Mouse (Mus musculus) adrenal gland, adult 8-10 months (tissue): ENCODE measurements around the gene Il6ra. TPM values are rescaled to one million over a fixed set of nuclear protein-coding genes. Genes with fewer than 3 reads are reported as not detected.

Experiments
- DNase-seq: peaks from one replicate; pipeline ENCODE4 v3.0.0; 2022
- total RNA-seq, 4 experiments: library from RNA; stranded (reverse); gene quantifications; 2 replicates each; pipeline ENCODE4 v1.2.4; 2022

Il6ra gene
- total RNA-seq, result 10 to 100 TPM in 2 of 4 experiments, 1 to 10 TPM in 2; 6.7 to 13.4 (median 10.1) TPM

DNA sequence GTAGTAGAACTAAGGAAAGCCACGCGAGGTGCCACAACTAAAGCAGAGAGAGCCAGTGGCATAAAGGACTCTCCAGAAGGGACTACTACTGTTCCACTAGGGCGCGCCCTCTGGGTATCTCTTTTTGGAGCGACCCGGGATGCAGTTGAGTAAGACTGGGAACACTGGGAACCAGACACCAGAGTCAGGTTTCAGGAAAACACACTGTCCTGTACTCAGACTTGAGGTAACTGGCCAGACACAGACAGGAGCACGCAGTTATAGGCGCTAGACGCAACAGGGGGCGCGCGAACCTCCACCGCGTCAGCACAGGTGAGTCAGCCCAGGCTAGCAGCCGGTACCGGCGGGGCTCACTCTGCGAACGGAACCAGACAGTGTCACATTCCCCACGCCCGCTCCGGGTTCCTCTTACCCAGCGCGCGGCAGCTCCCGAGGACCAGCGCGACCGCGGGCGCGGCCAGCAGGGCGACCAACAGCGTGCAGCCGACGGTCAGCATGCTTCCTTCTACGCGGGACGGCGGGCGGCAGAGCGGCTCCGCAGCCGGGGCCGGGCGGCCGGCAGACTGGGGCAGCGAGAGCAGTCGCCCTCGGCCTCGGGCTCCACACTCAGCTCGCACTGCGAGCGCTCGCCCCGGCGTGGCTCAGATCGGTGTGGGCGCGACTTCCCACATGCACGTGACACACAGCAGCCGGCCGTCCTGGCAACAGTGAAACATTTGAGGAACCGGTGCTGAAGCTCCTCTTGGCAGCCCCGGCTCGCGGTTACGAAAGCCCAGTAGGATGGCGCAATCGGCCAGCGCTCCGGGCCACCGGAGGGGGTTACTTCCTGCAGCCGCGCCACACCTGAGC, at the start of gene Il6ra:
Il6ra (minus strand) TSS at position 654 of the 849 bp plus-strand sequence.
- peak; percentile 90 for DNase-seq

DNA sequence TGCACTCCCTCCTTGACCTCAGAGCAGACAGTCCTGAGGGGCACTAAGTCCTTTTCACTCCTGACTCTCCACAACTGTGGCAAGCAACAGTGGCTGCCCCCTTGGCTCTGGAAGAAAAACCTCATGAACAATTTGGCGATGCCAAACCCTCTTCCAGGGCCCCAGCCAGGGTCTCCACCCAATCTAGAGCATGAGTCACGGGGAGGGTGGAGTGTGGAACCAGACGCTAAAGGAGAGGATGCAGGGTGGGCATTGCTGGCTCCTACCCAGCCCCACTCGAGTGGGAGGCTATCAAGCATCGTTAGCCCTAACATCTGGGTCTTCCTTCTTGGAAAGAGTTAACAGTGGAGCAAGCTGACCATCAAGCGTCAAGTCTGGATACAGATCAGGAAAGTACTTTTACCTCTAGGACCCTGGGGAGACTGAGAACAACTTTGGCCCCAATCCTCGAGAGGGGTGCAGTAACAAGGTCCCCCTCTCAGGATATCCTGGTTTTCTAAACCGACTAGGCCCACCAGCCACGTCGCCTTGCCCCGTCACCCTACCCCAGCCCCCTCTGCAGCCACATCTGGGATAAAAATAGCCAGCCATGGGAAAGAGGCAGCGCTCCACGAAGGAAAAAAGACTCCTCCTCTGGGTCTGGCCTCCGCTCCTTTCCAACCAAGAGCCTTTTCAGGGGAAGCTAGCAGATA, 49.2 kb upstream of the Il6ra start:
- DNase-seq, result no peak

DNA sequence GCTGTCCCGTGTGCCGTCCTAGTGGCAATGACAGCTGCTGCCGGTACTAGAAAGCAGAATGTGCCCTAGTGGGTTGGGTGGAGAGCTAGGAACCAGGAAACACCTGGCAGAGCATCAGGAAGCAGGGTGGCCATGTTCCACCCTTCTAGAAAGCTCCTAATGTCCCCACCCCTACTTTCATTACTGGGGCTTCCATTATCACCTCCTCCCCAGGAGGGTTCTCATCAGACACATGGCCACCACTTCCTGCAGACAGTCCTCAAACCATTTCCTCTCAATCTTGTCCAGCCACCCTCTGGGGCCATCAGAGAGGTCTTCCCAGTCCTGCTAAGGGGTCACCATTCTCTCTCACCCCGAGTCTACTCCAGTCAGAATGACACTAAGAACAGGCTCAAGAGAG, 48.4 kb upstream of the Il6ra start:
- no peak for DNase-seq

DNA sequence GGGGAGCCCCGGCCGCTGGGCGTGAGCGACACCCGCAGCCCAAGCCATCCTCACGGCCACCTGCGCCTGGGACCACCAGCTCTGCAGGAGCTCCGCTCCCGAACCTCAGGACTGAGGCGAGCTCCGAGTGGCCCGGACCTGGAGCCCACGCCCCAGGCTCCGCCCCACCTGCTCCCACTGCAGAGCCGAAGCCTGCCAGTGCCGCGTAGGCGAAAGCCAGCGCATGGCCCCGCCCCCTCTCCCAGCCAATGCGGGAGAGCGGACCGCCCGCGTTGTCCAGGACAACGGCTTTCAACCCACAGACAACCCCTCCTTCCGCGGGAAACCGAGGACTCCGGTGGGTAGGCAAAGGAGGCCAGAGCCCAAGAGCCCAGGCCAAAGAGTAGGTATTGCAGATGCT, 47.5 kb upstream of the Il6ra start:
- peak; percentile 90 for DNase-seq

DNA sequence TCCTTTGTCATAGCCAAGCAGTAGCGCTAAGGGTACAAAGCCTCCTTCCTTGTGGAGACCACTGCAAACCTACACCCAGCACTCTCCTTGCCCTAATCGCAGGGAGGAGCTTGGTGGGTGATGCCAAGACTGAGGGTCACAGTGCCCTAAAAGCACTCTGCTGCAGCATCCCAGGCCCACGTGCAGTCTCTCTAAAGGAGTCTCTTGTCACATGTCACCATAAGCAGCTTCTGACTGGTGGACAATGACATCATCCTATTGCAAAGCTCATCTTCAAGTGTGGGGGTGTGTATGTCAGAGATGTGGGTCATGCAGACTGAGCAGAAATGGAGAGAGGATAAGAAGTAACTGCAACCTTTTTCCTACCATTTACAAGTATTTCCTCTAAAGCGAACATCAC, 46.4 kb upstream of the Il6ra start:
- DNase-seq, result no peak

DNA sequence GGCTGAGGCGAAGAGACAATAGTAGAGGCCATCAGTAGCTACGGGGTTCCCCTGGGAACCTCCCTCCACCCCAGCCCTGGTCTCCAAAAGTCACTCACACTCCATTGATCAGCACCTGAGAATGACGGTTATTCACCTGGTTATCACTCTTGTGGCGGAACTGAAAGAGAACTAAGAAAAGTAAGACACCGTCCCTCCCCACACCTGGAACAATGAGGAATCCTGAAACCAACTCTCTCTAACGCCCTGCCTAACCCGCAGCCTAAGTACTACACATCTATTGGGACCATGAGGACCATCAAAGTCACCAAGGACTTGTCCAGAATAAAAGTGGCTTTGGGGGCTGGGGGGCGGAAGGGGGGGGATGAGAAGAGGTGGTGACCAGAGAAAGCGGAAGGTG, 44.9 kb upstream of the Il6ra start:
- no peak for DNase-seq

DNA sequence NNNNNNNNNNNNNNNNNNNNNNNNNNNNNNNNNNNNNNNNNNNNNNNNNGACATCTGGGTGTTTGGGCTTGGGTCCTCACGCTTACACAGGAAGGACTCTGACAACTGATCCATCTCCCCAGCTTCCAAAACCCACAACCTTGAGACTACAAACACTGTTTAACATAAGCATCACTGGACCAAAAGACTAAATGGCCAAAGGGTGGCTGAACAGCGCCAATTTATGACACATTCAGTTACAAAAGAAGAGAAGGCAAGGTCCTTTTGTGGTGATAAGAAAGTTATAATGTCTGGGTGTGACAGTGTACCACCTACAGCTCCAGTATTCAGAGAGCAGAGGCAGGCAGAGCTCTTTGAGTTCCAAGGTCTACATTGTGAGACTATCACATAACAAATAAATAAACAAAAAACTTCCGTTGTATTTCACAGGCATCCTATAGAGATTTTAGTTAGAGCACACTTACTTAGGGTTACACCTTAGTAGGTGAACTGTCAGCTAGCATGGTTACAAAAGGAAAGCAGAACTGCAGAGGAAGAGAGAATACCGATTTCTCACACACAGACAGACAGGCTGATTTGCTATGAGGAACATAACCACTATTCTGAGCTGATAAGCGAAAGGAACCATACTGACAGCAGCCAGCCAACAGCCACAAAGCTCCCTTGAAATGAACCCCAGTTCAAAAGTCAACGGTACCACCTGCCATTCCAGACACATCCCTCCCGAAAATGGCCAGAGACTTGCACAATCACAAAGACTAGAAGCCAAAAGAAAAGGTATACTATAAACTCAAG, 43.4 kb upstream of the Il6ra start:
- DNase-seq, result no peak

DNA sequence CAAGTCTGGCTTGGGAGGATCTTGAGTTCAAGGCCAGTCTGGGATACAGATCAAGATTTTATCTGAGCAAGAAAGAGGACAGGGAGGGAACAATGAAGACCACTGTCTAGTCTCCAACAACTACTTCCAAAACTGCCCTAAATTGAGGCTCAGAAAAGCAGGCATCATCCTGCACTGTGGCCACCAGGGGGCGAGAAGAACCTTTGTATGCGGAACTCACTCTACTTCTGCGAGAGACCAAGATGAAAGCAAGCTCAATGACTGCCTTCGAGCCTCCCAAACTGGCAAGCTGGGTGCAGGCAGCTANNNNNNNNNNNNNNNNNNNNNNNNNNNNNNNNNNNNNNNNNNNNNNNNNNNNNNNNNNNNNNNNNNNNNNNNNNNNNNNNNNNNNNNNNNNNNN, 40.4 kb upstream of the Il6ra start:
- DNase-seq, result no peak

DNA sequence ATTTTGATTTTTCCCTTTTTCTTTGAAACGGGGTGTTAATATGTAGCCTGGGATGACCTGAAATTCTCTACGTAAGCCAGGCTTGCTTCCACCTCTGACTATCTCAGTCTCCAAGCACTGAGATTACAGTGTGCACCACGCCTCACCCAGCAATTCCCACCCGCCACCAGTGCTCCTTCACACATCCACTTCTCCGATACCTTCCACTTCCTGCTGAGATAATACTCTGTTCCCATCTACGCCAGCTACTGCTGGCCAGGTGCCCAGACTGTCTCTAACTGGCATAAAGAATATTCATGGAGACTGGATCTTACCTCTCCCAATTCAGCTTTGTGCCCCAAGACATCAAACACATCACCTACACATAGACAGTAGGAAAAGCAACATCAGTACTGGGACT, 35.7 kb upstream of the Il6ra start:
- no peak for DNase-seq

DNA sequence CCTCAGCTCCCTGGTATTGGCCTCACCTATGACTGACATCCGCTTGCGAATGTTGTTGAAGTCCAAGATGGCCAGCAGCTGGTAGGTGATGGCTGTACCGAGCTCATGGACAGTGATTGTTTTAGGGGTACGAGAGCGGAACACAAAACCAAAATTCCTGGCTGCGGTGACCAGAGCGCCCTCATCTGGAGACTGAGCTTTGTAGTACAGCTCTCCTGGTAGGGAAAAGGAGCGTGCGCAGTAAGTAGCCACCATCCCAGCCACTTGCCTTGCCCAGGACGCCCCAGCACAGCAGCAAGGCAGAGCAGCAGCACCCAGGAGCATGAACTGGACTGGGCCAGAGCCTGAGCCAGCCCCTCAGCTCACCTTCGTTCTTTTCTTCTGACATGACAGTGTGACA, 35.0 kb upstream of the Il6ra start:
- no peak for DNase-seq

DNA sequence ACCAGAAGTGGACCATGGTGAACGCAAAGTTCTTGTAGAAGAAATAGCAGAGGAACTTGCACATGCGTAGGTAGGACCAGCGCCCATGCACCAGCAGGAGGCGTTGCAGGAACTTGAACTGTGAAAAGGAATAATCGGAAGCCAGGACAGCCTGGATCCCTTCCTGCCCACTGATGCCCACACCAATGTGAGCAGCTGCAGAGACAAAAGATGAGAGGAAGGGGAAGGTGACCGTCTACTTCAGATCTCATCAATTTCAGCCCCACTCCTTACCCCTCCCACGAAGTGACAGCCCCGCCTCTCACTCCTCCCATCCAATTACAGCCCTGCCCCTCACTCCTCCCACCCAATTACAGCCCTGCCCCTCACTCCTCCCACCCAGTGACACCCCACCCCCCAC, 32.0 kb upstream of the Il6ra start:
- DNase-seq, result no peak

DNA sequence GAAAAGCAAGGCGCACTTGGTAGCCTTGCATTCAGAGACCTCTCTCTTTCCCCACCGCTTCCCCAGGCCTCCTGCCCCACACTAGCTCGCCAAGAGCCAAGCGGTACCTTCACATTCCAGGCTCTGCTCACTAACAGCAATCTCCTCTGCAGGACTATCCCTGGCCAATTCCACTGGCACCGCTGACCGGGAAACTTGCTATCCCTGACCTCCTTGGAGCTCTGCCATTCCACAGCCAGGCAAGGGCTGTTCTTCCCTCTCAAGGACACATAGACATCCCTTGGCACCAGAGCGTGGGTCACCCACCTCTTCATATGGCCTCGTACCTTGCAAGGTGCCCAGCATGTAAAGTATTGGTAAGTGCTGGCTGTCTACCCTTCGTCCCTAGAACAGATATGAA, 29.9 kb upstream of the Il6ra start:
- peak; percentile 62 for DNase-seq

DNA sequence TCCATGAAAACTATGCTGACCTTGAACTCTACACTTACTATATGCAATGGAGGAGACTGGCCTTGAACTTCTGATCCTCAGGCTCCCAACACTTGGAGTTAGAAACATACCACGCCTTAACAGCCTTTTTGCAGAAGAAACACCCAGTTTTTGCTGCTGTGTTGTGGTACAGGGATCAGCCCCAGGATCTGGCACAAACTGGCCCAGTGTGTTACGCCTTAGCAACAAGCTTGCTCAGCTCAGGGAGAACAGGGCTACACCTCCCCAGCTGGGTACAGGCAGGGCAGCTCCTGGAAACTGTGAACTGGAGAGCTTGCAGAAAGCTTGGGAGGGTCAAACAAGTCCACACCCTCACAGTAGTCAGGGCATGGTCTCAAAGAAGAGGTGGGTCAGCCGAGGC, 23.5 kb upstream of the Il6ra start:
- DNase-seq, result no peak

DNA sequence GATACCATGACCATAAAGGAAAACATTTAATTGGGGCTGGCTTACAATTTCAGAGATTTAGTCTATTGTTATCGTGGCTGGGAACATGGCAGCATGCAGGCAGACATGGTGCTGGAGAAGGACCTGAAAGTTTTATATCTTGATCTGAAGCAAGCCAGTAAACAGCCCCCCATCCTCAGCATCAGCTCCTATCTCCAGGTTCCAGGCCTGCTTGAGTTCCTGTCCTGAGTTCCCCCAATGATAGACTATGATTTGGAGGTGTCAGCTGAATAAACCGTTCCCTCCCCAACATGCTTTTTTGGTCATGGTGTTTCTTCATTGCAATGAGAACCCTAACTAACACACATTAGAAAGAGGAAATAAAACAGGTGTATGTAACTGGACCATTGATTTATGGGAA, 19.9 kb upstream of the Il6ra start:
- no peak for DNase-seq

DNA sequence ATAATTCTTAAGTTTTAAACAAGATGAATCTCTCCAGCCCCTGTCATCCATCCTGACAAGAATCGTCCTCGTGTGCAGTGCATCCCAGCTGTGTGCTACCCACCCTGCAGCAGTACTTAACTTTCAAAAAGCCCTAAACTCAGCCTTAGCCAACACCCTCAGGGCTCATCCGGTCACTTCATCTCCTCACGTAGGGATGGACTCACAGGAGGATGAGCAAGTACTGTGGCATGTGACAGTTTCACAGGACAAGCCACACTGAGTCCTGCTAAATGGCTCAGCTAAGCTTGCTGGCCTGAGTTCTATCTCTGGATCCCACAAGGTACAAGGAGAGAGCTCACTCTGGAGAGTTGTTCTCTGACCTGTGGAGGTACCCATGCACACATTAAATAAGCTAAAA, 16.0 kb upstream of the Il6ra start:
- no peak for DNase-seq

DNA sequence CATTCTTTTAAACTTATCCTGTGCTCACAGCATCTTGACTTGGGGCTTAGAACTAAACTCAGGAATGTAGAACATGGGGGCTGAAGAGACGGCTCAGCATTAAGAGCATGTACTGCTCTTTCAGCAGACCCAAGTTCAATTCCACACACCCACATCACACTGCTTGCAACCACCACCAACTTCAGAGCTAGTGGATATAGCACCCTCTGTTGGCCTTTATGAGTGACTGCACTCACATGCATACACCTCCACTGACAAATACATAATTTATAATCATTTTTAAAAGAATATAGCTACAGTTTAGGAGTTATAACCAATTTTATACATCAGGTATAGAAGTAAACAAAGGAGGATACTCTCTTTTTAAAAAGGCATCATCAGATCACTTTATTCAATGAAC, 13.4 kb upstream of the Il6ra start:
- no peak for DNase-seq

DNA sequence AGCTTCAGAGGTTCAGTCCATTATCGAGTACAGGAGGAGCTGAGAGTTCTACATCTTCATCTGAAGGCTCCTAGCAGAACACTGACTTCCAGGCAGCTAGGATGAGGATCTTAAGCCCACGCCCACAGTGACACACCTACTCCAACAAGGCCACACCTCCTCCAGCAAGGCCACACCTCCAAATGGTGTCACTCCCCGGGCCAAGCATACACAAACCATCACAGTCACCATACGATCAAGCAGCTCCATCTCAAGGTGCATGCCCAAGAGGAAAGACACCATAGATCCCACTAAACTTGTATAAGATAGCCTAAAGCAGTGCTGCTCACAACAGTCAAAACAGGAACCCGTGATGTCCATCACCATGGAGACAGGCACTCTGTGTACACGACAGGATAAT, 7.7 kb upstream of the Il6ra start:
- DNase-seq, result no peak

DNA sequence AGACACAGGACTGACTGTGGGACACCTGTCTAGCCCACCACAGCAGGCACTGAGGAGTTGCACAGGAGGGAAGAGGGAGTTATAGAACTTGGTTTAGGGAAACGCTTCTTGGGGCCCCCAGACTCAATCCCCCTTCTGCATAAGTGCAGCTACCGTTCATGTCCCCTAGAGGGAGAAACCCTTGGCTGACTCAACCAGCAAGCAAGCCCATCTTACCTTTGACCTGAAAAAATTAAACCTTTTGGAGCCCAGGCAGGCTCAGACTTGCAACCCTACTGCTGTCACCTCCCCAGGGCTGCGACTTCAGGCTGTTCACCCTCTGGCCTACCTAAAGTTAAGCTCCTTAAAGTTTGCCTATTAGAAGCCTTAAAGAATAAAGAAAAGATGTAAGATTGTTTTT, 4.4 kb upstream of the Il6ra start:
- DNase-seq, result no peak

DNA sequence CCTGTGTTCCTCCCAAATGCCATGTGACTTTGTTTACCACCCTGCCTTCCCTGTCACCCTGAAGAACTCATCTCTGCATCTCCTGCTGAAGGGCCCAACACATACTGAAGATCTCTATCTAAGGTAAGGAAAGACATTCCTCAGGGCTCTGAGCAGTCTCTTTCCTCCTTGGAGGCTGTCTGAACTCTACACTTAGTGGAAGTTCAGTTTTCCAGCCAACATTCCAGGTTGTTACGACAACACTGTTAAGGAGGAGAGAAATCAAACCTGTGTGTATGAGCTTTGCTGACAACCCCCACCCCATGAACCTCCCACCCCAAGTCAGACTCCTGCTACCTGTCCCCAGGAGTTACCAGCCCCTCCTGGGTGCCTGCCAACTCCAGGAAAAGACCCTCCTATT, 3.6 kb upstream of the Il6ra start:
- no peak for DNase-seq

DNA sequence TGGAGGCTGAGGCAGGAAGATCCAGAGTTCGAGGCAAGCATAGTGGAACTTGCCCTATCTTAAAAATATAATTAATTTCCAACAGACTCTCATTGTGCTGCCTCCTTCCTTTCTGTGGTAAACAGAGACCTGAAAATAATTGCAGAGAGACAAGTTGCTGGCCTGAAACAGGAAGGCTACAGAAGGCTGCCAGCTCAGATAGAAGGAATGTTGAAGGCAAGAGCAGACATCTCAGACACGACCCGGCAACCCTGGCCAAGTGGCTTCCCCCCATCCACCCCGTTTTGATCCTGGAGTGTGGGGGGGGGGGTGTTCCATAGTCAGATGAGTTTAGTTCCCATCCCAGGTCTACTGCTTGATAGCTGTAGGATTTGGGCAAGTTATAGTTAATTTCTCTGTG, 1.7 kb upstream of the Il6ra start:
- no peak for DNase-seq

DNA sequence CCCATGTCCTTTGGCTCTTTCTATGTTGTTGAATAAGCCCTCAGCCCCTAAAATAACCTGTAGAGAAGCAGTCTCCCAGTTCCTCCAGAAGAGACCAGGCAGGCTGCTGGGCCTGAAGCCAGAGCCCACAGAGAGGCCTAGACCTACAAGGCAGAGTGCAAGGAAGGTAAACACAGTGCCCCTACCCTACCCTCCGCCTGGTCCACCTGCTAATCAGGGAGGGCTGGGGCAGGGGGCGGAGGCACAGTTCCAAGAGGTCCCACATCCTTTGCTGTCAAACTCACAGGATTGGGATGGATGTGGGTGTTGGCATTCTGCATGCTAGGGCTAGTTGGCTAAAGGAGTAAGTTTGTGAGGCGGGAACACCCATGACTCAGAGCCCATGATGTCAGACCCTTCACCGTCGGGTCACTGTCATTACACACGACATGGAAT, 871 bp downstream of the Il6ra start:
- no peak for DNase-seq

DNA sequence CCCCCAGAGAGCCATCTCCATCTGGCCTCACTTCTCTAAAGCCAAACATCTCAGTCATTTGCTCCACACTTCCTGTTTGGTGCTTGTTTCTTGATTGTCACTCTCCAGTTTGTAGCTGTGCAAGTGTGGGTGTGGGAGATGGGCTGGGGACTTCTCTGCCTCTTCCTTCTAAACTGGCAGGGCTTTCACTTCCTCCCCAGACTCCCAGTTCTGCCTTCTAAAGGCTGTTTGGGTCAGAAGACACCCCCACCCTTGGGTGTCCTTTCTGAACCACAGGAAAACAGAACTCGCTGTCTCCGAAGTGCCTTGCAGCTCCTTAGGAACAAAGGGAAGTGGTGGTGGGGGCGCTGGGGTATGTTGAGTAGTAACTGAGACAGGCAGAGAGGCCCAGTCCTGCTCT, 1.8 kb downstream of the Il6ra start:
- DNase-seq, result no peak
